Mouse (Mus musculus): Measurements from ENCODE around the gene Slc26a6.

Gene Slc26a6

DNA sequence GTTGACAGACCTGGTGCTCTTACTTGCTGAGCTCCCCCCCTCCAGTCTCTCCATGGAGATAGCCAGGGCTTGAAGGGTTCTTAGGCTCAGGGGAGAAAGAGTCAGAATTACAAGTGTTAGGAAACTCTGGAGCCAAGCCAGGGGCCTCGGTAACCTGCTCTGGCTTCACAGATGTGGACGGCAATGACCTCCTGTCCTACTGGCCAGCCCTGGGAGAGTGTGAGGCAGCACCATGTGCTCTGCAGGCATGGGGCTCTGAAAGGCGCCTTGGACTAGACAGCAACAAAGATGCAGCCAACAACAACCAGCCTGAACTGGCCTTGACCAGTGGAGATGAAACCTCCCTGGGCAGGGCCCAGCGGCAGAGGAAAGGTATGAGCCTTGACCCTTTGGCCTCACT, 5.7 kb upstream of the Slc26a6 start:
- no peak for DNase-seq

DNA sequence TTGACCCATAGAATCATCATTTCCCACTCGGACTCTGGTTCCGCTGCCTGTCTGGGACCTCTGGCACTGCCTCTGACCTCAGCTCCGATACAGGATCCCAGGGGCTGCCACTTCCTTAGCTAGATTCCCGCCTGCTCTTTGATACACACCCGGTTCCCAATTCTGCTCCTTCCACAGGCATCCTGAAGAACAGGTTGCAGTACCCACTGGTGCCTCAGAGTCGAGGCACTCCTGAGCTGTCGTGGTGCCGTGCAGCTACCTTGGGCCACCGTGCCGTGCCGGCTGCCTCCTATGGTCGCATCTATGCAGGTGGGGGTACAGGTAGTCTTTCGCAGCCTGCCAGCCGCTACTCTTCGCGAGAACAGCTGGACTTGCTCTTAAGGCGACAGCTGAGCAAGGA, 4.7 kb upstream of the Slc26a6 start:
- DNase-seq, result no peak

DNA sequence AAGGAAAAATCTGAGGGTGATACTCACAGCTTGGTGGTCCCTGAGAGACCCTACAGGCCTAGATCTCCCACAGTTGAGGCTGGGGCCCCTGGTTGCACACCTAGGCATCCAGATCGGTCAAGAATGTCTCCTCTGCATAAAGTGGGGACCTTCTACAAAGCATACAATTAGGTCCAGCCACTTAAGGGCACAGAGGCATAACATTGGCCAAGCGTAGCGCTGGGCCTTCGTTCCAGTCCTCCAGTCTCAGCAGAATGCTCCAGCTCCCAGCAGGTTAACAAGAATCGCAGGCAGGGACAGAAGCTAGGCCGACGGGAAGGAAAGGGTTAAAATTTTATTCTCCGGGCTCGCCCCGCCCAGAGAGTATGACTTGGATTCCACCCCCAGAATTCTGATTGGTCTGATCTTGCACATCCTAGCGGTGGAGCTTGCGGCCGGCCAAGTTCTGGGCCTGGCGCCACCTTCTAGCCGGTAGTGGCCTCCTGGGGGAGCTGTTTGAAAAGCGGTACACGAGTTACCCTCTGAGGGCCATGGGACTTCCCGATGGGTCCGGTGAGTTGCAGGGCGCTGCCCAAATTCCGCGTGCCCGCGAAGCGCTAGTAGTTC, 655 bp downstream of the Slc26a6 start:
- DNase-seq, result peak; percentile 92

DNA sequence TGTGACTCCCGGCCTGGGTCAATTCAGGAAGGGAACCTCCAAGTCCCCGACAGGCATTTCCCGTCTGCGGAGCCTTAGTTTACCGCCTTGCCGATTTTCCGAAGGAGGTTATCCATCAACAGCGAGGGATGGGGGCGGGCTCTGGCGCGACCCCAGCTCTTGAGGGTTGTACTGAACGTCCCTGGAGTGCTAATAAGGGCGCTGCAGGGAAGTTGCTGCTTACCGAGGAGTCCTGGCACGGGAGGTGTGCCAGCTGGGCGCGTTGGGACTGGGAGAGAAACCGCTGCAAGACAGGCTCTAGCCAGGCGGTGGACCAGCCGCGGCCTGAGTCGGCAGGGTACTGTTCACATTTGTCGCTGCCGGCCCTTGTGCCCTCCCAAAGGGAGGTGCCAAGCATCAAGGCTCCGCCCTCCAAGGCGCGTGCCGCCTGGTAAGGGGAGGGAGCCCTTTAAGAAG, 1.2 kb downstream of the Slc26a6 start:
- DNase-seq, result peak; percentile 76

DNA sequence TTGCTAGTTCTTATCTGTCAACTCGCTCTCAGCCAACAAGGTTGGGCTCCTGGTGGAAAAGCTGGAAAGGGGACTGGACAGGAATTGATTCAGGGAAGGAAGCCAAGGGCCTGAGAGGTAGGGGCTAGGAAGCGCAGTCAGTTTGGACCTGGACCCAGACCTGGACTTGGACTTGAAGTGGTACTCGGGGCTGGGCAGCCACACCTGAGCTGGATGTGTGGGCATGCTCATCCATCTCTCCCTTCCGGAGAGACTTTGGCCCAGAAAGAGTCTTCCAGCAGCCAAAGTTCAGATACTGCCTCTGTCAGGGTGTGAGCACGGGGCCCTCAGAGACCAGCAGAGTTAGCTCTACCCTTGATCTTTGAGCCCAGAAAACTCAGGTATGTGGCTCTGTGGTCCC, 2.3 kb downstream of the Slc26a6 start:
- DNase-seq, result no peak

DNA sequence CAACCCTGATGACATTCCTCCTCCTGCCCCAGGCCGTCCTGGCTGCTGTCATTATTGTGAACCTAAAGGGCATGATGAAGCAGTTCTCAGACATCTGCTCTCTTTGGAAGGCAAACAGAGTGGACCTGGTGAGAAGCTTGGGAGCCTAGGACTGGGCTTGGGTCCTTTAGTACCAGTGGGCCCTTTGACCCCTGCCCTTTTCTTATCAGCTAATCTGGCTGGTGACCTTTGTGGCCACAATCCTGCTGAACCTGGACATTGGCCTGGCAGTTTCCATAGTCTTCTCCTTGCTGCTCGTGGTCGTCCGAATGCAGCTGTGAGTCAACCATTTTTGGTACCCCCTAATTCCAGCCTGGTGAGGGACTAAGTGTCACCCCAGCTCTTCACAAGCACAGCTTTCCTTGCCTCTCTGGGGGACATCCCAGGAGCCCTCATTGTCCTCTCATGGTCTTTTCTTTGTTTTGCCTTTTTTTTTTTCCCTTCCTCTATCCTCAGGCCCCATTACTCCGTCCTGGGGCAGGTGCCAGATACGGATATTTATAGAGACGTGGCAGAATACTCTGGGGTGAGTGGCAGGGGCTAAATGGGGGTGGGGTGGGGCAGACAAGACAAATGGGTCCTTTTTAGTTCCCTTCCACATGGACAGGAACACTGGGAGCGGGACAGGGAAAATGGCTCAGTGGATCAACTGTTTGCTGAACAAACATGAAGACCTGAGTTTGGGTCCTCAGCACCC, 5.9 kb downstream of the Slc26a6 start:
- no peak for DNase-seq

DNA sequence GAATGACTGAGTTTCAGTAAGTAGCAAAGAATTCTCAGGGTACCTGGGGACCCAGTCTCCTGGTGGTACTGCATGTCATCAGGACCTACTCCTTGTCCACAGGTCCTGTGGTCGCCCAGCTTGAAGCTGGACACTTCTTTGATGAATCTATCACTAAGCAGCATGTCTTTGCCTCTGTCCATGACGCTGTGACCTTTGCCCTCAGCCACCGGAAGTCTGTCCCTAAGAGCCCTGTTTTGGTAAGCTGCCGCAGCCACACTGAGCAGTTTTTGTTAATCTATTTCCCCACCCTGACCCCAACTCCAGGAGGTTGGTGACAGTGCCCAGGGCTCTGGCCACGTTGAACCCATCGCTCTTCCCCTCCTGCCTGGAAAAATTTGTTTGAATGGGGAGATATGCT, 59.2 kb downstream of the Slc26a6 start:
- DNase-seq, result no peak

DNA sequence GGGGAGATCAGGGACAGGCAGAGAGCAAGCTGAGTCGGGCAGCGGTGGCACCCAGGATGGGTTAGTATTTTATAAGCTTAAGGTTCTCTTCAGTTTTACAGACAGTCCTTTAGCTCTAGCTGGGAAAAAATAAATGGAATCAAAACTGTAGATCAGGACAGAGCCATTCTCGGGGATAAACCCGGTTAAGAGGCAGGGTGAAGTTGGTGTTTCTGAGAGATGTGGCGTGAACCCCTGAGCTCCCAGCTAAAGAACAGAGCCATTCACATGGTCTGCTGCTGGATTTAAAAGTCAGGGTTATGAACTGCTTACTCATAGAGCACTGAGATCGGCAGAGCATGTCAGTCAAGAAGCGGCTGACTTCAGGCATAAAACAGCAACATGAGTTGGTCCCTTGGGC, 60.1 kb downstream of the Slc26a6 start:
- DNase-seq, result no peak

DNA sequence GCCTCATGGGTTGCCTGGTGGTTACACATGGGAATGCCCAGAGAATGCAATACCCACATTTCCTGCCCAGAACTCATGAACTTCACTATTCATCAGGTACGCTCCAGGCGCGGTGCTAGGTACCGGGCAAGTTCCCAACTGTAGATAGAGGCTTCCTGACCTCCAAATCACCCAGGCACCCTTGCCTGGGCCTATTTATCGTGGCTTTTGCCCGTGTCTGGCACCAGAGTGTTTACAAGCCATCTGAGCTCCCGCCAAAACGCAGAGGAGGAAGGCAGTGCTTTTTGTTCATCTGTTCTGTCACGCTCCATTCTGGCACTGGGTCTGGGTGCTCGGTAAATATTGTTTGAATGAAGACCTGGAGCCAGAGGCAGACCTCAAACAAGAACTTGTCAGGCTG, 60.5 kb downstream of the Slc26a6 start:
- no peak for DNase-seq

DNA sequence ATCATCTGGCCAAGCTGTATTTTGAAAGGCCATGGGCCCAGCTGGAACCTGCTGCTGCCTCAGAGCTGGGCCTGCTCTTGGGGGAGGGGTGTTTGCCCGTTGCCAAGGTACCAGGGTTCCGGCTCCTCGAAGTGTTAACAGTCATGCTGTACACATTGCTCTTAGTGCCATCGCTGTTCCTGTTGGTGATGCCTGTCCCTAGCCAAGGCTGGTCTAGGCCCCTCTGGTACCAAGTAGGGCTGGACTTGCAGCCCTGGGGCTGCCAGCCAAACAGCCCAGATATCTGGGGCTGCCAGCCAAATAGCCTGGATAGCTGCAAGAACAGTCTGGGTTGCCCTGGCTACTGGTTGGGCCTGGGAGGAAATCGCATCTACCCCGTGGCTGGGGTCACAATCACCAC, 61.4 kb downstream of the Slc26a6 start, which contains the start of gene Tmem89:
Tmem89 (plus strand) TSS at position 129 of the 400 bp plus-strand sequence.
- no peak for DNase-seq

DNA sequence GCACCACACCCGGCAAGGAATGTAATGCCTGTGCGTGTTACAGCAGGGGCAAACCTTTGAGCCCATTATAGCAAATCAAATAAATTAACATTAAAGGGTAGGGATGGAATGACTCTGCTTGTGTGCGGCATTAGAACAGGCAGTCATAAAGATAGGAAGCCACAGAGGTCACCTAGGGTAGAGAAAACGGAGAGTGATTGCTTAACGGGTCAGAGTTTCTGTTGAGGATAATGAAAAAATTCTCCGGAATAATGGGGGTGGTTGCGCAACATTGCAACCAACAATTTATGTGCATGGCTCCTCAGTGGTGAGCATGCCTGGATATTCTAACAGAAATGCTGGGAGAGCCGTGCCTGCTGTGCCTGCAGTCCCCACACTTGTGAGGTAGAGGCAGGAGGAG, 72.8 kb downstream of the Slc26a6 start:
- DNase-seq, result no peak

DNA sequence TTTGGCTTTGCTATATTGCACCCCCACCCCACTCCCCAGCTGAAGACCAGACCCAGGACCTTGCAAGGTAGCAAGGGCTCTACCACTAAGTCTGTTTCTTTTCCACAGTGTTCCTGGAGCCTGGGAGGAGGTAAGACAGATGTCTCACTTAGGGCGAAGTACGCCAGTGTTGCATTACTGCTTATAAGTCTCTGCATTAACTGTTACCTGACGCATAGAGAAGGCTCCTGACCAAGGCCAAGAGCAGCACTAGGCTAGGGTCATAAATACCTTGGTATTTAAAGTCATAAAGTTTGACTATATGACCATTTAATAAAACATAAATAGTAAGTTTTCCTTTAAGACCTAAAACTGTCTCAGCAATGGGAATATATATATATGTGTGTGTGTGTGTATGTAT, 75.3 kb downstream of the Slc26a6 start:
- no peak for DNase-seq

DNA sequence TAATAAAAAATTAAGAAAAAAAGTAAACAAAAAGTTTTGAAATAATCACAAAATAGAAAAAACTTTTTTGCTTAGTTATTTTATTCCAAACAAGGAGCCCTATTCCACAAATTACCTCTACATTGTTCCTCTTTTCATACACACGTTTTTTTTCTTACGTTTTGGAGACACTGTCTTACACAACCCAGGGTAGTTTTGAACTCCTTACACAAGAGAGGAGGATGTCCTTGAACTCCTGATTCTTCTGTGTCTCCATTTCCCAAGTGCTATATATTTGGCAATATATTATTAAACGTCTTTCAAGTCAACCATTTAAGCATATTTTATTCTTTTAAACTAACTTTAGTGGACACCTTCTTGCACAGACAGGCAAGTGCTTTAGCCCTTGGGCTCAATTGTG, 82.9 kb downstream of the Slc26a6 start:
- no peak for DNase-seq

DNA sequence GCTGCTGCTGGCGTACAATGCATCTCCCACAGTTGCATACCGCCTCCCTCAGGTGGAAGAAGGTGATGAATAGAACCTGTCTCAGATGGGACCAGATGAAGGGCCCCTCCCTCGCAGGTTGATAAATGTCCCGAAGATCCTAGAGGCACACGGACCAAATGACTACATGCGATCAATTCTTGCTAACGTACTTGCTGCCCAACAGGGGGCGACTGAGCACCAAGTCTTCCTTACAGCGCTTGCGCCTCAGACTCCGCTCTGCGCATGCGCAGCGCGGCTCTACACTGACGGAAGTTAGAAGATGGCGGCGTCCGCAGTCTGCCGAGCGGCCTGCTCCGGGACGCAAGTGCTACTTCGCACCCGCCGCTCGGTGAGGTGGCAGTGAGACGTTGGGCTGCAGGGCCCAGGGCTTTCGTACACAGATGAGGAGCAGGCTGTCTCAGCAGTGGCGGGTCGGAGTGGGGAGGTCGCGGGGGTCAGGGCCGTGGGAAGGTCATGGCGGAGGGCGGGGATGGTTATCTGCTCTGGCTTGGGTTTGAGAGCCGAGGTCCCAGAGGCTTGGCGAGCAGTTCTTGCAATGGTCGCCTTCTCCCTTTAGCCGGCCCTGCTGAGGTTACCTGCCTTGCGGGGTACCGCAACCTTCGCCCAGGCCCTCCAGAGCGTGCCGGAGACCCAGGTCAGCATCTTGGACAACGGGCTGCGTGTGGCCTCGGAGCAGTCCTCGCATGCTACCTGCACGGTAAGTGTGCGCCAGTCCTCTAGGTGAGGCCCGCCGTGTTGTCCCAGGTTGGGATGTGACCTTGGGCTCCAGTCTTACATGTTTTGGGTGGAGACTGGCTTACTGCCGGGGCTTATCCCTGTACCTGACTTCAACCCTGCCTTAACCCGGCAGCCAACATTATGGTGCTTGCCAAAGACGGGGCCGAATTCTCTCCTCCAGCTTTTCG, 83.6 kb downstream of the Slc26a6 start, which contains the start of gene Uqcrc1:
Uqcrc1 (plus strand) TSS at position 216 of the 947 bp plus-strand sequence.
- DNase-seq, result peak; percentile 96

DNA sequence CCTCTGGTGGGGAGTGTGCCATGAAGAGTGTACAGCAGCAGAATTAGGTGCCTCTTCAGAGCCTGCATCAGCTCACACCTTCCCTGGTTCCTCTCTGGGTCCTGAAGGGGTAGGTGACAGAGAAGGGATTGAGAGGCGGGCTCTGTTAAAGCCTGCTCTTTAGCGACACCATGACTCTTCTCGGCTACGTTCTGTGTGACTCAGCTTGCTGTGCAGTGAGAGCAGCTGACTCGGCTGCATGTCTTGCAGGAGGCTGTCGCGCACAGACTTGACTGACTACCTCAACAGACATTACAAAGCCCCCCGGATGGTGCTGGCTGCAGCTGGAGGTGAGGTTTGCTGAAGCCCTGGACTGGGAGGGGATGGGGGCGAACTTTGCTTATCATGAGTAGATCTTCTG, 92.0 kb downstream of the Slc26a6 start:
- DNase-seq, result no peak

DNA sequence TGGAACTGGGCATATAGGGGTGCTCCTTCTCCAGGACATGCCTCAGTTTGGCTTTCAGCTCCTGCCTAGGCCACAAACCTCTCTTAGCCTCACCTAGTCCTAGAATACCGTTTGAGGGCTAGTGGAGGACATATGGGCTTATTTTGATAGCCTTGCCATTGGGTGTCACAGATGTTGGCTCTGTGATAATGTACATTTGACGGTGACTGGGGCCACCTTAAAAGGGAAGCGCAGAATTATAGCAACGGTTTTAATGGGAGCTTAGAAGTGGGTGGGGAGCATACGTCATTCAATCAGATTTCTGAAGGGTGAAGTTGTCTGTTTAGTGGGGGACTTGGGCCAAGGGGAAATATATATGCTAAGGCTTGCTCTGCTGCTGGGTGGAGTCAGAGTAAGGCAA, 92.5 kb downstream of the Slc26a6 start:
- no peak for DNase-seq

DNA sequence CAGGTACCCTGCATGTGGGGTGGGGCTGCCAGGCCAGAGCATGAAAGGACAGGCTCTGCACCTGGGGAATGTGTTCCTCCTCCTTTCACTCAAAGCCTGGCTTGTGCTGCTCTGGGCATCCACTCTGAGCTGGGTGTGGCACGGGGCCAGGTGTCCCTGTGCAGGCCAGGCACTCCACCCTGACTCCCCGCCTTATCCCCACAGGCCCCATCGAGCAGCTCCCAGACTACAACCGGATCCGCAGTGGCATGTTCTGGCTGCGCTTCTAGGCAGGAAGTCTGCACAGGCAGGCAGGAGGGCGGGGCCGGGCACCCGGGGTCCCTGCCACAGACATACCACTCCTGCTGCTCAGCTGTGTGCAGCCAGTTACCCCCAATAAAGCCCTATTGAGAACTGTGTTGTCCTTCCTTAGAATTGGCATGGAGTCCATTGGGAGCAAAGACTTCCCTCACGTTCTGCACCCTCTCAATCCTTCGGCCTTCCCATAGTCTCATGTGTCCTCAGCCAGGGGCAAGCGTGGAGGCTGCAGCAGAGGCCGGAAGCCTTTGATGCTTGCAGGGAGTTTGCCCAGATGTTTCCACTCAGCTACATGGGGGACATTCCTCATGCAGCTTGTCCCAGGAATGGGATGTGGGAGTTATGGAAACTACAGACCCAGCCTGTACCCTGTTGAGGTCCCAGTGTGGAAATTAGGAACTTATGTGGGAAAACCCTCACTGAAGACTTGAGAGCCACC, 96.3 kb downstream of the Slc26a6 start:
- DNase-seq, result peak; percentile 47

DNA sequence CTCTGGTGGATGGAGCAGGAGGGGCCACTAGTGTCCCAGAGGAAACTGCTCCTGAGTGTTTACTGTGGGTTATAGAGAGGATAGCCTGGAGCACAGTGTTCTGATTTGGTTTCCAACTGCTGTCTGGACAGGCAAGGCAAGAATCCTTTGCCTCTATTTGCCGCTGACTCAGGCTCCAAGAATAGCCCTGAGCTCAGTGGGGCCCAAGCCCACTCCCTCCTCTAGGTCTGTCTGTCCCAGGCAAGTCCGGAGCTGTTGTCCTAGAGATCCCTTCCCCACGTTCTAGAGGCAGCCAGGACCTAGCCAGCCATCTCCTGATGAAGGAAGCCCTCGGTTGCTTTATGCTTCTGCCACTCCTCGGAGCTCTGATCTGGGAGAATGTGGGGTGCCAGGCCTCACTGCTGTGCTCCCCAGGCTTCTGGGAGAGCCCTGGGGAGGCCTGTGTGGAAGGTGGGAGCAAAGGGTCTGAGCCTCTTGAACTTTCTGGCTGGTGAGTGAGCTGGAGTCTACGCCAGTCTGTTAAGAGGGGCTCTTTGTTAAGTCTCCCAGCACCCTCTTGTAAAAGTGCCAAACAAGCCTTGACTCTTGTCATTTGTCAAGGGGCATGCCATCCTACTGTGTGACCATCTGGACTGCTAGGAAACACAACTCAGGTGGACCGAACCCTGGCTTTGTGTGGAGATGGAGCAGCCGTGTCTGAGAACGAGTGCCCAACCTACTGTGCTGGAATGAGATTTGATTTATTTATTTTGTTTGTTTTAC, 97.1 kb downstream of the Slc26a6 start:
- DNase-seq, result peak; percentile 30

DNA sequence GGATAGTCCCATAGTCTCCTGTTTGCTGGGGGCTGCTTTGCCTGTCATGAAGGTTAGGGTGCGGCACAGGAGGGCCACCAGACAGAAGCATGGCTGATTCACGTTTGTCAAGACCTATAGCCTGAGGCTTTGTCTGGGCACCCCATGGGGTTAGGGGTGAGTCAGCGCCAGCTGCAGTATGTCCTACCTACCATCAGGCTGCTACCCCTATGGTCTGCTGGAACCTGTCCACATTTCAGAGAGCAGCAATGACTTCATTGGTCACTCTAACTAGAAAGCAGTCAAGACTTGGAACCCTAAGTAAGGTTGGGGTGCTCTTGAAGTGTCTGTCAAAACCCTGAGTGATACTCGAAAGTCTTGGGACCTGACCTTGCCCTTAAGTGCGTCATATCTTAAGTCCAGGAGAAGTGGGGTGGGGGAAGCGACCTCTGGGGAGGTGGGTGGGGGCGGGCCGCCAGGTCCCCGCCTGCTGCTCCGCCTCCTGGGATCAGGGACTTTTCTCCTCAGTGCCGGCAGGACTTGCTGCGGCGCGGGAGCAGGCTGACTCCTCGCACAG, 100.1 kb downstream of the Slc26a6 start, which contains the start of gene Col7a1:
Col7a1 (plus strand) TSS at position 506 of the 556 bp plus-strand sequence.
- DNase-seq, result no peak

DNA sequence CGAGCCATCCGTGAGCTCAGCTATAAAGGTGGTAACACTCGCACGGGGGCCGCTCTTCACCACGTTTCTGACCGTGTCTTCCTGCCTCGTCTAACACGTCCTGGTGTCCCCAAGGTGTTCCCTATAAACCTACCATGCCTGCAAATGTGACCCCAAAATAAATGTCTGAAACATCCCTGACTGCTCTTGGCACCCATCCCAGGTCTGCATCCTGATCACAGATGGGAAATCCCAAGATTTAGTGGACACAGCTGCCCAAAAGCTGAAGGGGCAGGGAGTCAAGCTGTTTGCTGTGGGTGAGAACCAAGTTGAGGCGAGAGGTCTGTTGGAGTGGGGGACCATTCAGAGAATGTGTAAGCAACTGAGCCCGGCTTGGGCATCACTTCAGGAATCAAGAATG, 102.2 kb downstream of the Slc26a6 start:
- no peak for DNase-seq

DNA sequence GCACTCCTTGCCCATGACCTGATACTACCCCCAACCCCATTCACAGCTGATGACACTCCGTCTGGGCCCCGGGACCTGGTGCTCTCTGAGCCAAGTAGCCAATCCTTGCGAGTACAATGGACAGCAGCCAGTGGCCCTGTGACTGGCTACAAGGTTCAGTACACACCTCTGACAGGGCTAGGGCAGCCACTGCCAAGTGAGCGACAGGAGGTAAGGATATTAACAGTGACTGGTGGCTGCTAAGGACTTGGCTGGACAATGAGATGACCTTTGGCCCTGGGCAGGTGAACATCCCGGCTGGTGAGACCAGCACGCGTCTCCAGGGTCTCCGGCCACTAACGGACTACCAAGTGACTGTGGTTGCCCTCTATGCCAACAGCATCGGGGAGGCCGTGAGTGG, 102.8 kb downstream of the Slc26a6 start:
- no peak for DNase-seq

Measured in cerebellum, adult 8-10 months (tissue).